Mouse (Mus musculus) olfactory bulb, adult 2 months (tissue): ENCODE measurements around the gene Ssh3.

ENCODE experiments used
- CTCF ChIP-seq: fragments of 200-500 bp; IDR thresholded peaks from 2 replicates; pipeline ENCODE4 v1.5.1; 2012; ENCODE audit warnings: low read depth, mild to moderate bottlenecking, low read length, moderate library complexity; ENCODE audit not compliant: insufficient read depth
- POLR2A ChIP-seq: fragments of 200-500 bp; IDR thresholded peaks from 2 replicates; pipeline ENCODE4 v1.6.1; 2012; ENCODE audit warnings: mild to moderate bottlenecking, low read depth, low read length, moderate library complexity; ENCODE audit not compliant: insufficient read depth

- TF ChIP-seq POLR2A (no peak), CTCF (no peak)
Measured at GRCm38 (mm10) chr19:4279487-4279886, 10.5 kb upstream of the Ssh3 start.
